Mouse (Mus musculus) testis, postnatal 10 days (tissue): ENCODE measurements around the gene Fbln1.
A peak's percentile ranks its signal among the peaks of the same experiment; 100 is the strongest.
"Not testable (repeated sequence)": the region's sequence is repeated elsewhere in the genome, so short reads cannot be mapped to it uniquely, and the experiment has no call there.

Source experiments
- DNase-seq: peaks from one replicate; pipeline ENCODE4 v3.0.0; 2021; ENCODE audit warnings: low spot score

Fbln1 gene

GRCm38 (mm10) chr15:85295977-85296376 lies 90.2 kb downstream of the Fbln1 start:
- no peak for DNase-seq

GRCm38 (mm10) chr15:85296538-85296937 lies 90.8 kb downstream of the Fbln1 start:
- DNase-seq, result no peak

GRCm38 (mm10) chr15:85298167-85298781 lies 92.5 kb downstream of the Fbln1 start:
- no peak for DNase-seq

DNA sequence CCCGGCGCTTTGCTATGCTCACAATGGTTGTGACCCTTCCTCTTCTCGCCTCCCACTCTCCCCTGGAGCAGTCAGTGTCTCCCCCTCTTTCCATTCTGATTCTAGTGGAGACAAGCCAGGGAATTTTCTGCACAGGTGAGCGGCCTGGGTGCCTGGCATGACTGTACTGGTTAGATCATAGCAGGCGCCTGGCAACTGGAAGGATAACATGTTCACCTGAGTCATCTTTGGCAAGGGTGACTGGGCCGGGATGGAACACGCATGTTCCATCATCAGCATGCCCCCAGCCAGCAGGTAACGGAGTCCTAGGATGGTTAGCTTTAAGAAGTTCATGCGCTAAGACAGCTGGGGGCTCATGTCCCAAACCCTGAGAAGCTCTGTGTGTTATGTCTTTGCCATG lies 93.2 kb downstream of the Fbln1 start:
- no peak for DNase-seq

DNA sequence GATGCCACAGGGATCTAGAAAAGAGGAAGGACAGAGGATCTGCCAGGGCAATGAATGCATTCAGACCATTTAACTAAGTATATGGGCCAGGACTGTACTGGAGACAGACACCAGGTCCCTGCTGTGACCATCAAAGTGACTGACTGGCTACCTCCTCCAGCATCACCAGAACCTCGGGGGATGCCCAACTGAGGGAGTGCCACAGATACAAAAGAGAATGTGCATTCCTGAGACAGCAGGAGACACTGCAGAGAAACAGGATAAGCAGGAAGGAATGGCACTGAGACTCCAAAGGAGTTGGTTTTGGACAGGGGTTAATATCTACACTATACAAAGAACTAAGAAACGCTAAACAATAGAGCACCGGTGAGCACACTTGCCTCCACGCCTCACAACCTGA lies 97.5 kb downstream of the Fbln1 start:
- no peak for DNase-seq

DNA sequence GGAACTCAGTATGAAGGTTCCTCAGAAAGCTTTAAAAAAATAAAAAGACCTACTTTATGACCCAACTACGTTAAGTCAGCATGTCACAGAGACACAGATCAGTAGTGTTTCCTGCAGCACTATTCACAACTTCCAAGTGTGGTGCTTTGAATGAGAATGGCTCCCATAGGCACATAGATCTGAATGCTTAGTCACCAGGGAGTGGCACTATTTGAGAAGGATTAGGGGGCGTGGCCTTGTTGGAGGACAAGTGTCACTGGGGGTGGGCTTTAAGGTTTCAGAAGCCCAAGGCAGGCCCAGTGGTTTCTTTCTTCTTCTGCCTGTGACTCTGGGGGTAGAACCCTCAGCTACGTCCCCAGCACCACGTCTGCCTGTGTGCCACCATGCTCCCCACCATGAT lies 98.2 kb downstream of the Fbln1 start:
- DNase-seq, result no peak

DNA sequence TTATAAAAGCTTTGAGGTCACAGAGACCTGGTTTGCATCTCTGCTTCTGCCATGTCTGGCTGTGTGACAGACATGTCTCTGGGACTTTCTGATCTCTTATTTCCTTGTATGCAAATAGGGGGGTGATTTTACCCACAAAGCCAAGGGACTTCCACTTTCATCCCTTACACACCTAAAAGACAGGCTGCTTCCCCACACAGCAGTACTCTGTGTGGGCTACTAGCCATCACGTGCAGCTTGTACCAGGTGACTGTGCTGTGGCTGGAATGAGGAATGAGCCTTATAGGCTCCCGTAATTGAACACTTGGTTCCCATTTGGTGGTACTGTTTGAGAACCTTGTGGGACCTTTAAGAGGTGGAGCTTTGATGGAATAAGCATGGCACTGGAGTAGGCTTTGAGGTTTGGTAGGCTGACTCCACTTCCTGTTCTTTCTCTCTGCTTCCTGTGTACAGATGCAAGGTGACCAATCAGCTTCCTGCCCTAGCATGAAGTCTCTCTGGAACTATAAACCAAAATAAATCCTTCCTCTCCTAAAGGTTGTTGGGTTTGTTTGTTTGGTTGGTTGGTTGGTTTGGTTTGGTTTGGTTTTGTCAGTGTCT lies 101.4 kb downstream of the Fbln1 start:
- no peak for DNase-seq

GRCm38 (mm10) chr15:85311058-85311657 lies 105.4 kb downstream of the Fbln1 start:
- no peak for DNase-seq

GRCm38 (mm10) chr15:85315378-85316025 lies 109.8 kb downstream of the Fbln1 start:
- peak; percentile 84 for DNase-seq

DNA sequence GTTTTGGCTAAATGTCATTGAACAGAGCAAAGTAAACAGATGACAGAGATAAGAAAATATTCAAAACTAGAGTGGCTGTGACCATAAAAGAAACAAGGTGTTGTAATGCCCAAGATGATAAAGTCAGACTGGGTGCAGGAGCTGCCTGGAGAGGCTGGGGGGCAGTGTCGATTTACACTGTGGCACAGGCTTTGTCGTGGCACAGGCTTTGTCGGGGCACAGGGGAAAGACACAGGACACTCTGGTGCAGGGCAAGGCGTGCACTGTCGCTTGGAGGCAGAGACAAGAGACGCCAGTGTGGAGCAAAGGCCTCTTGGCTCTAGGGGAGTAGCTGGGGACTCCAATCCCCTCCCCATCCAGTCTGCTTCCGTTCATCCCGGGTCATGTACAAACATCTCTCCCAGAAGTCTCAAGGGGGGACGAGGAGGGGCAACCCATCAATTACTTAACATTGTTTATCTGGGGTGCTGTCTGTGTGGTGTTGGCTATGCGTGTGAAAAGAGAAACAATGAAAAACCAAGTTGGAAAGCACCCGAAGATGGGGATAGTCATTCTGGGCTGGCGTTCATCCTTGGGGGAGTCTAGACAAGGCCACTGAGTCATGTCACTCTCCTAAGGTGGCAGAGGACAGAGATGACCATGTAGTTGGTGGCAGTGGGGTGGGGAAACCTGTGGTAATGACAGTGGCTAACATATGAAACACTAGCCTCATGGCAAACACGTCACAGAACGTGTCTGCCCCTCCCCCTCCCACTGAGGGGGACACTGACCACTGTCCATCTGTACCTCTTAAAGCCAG lies 110.8 kb downstream of the Fbln1 start:
- DNase-seq, result no peak

DNA sequence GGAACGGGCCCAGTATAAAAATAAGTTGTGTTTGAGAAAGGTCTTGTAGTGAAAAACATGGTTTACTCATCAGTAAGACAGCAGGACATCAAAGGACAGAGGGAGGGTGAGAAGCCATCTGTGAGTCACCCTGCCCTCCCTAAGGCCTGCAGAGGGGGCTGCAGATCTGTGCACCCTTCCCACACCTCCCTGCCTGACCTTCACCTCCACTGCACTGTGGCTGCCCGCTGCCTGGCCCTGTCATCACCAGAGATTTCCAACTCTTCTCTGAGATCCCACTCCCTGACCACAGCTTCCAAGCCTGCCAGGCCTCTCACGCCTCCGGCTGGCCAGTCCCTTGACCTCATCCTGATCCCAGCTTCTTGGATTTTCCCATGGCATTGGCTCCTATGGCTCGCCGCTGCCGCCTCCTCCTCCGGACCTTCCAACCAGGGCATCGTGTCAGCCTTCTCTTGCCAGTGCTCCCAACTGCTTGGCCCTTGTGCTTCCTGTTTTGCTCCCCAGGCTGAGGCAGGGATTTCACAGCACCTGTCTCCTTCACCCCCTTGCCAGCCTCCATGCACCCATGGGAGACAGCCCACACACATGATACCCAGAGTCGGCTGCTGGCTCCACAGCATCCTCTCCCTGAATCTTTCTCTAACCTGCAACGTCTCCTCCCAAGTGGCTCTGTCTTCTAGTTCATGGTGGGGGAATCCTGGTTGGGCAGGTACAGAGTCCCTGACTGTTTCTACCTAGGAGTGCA lies 114.3 kb downstream of the Fbln1 start:
- DNase-seq, result no peak

GRCm38 (mm10) chr15:85323214-85323613 lies 117.5 kb downstream of the Fbln1 start:
- DNase-seq, result no peak

GRCm38 (mm10) chr15:85324426-85324825 lies 118.7 kb downstream of the Fbln1 start:
- no peak for DNase-seq

DNA sequence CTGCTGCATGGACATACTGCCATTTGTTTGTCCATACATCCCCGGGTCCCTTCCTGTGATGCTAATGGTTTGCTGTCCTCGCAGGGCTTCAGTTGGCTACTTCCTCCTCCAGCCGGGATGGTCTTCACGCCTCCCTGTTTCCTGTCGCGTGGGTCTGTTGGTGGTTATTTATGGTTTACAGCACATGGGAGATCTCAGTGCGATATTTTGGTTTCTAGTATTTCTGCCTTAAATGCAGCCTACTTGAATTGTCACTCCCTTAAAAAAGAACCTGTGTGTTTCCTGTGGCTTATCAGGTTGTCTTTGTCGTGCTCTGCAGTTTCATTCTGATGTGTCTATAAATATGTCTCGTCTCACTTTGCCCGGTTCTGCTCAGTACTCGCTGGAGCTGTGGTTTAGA lies 122.1 kb downstream of the Fbln1 start:
- no peak for DNase-seq

- DNase-seq, result not testable (repeated sequence)
Measured at GRCm38 (mm10) chr15:85328455-85328854, 122.7 kb downstream of the Fbln1 start.

DNA sequence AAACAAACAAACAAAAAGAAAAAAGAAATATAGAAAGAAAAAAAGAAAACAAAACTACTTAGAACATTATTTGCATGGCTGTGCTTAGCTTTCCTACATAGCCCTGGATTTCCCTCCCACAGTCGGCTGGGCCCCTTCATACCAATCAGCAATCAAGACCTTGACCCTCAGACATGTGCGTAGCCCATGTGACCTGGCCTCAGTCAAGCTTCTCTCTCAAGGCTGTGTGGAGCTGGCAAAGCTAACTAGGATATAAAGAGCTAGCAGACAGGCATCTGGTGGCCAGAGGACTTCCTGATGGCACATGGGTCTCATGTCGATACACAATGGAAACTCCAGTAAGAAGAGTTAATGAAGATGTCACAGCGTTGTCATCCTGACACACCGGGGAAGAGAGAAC lies 123.3 kb downstream of the Fbln1 start:
- no peak for DNase-seq

GRCm38 (mm10) chr15:85330024-85330423 lies 124.3 kb downstream of the Fbln1 start:
- no peak for DNase-seq

DNA sequence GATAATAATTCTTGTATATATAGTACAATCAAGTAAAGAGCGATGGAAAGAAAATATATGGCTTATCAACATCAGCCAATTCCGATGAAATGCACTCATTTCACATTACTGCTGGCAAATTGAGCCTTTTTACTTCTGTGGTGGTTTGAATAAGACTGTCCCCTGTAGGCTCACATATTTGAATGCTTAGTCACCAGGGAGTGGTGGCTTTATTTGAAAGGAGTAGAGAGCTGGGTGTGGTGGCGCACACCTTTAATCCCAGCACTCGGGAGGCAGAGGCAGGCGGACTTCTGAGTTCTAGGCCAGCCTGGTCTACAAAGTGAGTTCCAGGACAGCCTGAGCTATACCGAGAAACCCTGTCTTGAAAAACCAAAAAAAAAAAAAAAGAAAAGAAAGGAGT lies 127.8 kb downstream of the Fbln1 start:
- DNase-seq, result not testable (repeated sequence)

- no peak for DNase-seq
Measured at GRCm38 (mm10) chr15:85334234-85334633, 128.5 kb downstream of the Fbln1 start.

GRCm38 (mm10) chr15:85335671-85336300 lies 130.0 kb downstream of the Fbln1 start, which contains the start of gene Atxn10:
Gene Atxn10 (plus strand): TSS chr15:85336245.
- no peak for DNase-seq
